Mouse (Mus musculus) heart, postnatal 14 days (tissue): ENCODE measurements around the gene Tbc1d14. TPM values are rescaled to one million over a fixed set of nuclear protein-coding genes. Genes with fewer than 3 reads are reported as not detected.

ENCODE experiments used
- DNase-seq, 2 experiments: peaks; one replicate each; pipeline ENCODE4 v3.0.0; 2021 to 2022
- intact Hi-C: fragments of 180-260 bp; cut with DNase I; formaldehyde crosslinking; loops from one replicate; pipeline ENCODE4 v1.15.1; 2025
- total RNA-seq, 2 experiments: library from RNA; stranded (reverse); gene quantifications; 2 replicates each; pipeline ENCODE4 v1.2.3; 2021

Tbc1d14 gene
- total RNA-seq, 2 experiments from 2014 or later, result 14.5 to 17.0 TPM

GRCm38 (mm10) chr5:36446166-36446890 lies 146.7 kb downstream of the Tbc1d14 start:
- intact Hi-C loops, result no loop called here
- DNase-seq, result no peak

GRCm38 (mm10) chr5:36445028-36445427 lies 148.0 kb downstream of the Tbc1d14 start:
- intact Hi-C loops, result no loop called here
- no peak for DNase-seq

GRCm38 (mm10) chr5:36444611-36445010 lies 148.5 kb downstream of the Tbc1d14 start:
- intact Hi-C loops, result no loop called here
- DNase-seq, result no peak

GRCm38 (mm10) chr5:36440741-36441140 lies 152.3 kb downstream of the Tbc1d14 start:
- intact Hi-C loops, result no loop called here

More at GRCm38 (mm10) chr5:36440741-36441140, 152.3 kb downstream of the Tbc1d14 start:
- DNase-seq, result no peak

Other genes with a start within 250 kb of the Tbc1d14 start
- gene Sorcs2, start 195.1 kb downstream of the Tbc1d14 start, total RNA-seq, result 1 to 10 TPM; 9.6 to 9.9 TPM
- 10 to 100 TPM; 55.2 to 58.4 TPM for gene Grpel1, start 128.3 kb downstream of the Tbc1d14 start, total RNA-seq
- 10 to 100 TPM; 15.7 to 16.0 TPM for gene Tada2b, start 109.0 kb downstream of the Tbc1d14 start, total RNA-seq
- gene Ccdc96, start 108.7 kb downstream of the Tbc1d14 start, total RNA-seq, result under 1 TPM; 0.29 to 0.31 TPM
- gene D5Ertd579e, start 102.7 kb upstream of the Tbc1d14 start, total RNA-seq, result 10 to 100 TPM; 88.3 to 89.1 TPM
- 10 to 100 TPM; 11.9 to 12.2 TPM for gene Bloc1s4, start 155.4 kb upstream of the Tbc1d14 start, total RNA-seq
- gene Mrfap1, start 203.5 kb upstream of the Tbc1d14 start, total RNA-seq, result 100 to 1,000 TPM; 270 to 275 TPM
- 10 to 100 TPM; 12.9 to 14.4 TPM for gene Man2b2, start 237.4 kb upstream of the Tbc1d14 start, total RNA-seq